Mouse (Mus musculus): ENCODE measurements at regions not wholly inside any gene's neighbourhood (a gene's known extent, or its start where the extent isn't known, plus 50 kb on each side); places are given as distances from the start of the nearest gene placed in this dataset.

DNA sequence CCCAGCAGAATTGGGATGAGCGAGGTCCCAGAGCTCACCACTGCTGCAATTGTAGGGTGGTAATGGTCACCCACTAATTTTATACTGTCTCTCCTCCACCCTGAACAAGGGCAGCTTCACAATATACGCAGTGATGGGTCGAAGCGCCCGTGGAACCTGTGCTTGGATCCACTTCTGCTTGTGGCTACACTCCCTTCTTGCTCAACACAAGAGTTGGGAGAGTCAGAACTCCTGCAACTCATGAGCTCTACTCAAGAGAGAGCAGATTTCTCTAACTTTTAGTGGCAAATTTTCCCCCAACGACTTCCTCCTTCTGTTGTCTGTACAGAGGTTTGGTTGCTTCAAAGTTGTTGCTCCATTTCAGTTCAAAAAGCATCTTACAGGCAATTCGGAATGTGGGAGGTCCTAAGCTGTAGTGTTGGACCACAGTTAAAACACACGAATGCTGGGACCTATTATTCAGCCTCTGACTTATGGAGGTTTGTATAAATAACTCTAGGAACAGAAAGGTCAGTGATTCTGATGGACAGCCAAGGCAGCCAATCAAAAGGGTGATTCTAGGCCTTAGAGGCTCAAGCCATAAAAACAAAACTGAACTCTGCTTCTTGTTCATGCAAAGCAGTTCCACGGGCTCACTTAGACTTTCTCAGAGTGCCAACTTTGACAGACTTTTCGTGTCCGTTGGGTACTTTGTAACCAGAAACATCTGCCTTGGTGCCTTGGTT, 227.8 kb upstream of the Meis1 start:
- no peak for DNase-seq (ENCODE audit: low spot score in 2 of 2)

DNA sequence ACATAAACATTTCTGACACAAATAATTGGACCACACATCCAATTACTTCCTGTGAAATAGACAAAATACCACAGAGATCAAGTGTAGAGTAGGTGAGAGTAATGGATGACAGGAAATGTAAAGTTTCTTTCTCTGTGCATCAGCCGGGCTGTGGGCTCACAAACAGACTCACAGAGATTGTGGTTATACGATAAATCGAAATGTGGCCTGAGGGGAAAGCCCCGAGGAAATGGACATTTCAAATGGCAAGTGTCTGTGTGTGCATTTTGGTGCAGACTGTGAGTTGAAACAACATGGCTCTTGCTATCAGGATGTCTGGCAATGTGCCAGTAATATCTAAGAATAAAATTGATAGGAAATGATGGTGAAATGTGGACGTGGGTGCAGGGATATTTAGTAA, 234.8 kb upstream of the Meis1 start:
- DNase-seq (ENCODE audit: low spot score in 2 of 2) = no peak

DNA sequence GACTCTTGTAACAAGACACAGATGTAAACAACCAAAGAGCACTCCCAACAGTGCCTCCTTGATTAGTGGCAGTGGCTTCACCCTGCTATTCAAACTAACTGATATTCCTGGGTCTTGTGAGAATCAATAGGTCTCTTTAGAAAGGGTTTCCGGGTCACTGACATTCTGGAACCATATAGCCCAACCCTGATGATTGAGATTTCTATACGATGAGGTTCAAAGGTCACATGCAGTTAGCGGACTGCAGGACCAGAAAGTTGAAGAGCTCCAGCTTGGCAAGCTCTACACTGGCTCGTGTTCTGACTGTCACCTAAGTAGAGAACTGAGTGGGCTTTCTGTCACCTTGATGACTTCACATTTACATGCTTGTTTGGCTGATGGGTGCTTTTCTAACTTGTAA, 235.4 kb upstream of the Meis1 start:
- DNase-seq (ENCODE audit: low spot score in 2 of 2) = no peak

DNA sequence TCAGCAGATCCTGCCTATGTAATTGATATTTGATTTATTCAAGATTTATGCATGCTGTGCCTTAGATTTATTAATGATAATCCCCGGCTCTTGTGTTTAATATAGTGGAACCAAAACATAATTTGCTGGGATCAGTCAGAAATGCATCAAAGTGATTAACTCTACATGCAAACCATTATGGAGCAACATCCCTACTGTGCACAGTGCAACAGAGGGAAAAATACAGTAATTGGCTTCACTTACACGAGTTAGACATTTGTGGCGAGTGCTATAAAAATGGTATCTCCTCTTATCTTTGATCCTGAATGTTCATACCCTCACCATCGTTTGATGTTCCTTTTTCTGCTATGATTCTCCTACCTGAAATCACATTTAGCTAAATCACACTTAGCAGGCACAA, 238.8 kb upstream of the Meis1 start:
- DNase-seq (ENCODE audit: low spot score in 2 of 2) = no peak

DNA sequence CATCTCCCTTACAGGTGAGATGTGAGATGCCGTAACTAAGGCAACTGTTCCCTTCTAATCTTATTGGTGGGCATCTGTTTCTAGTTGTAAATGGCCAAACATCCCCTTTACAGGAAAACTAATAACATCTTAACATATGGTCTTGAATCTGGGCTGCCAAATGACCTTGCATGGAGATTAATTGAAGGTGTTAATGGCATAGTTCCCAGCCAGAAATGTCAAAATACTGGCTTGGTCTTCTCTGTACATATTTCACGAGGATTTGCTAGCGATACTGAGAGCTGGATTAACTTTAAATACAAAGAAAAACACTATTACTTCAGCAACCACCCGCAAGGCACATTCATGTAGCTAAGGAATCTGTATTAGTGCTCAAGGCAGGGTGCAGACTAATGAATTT, 244.0 kb upstream of the Meis1 start:
- DNase-seq (ENCODE audit: low spot score in 2 of 2) = no peak

DNA sequence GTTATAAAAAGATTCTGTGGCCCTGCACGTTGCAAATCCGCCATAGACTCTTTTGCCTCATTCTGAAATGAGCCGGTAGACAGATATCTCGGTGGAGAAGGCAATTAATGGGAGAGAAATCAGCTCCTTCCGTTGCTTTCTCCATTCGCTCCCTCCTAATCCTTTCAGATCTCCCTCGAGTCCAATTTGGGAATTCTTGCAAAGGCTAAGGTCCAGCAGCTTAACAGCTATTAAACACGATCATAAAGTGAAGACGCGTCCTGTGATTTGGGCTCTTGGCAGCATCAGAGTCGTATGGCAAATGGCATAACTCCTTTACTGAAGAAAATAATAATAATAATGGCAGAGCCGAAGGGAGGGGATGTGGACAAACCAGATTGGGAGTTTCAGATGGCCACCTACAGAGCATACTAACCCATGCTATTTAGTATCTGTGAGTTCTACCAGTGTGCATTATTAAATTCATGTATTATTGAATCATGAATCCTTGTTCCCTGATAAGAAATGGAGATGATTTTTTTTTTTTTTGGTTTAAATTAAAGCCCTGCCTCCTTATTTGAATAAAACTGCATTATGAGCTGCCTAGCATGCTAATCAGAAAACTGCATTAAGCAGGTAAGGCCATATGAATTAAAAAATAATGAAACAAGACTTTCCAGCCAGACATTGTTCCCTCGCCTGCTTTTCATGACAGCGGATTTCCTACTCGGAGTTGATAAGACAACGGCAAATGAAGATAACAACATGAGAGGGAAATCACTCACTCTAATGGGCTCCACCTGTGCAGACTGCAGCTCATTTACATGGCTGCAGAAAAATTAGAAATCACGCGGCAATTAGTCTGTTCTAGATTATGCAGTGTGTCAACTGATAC, 246.2 kb upstream of the Meis1 start:
- DNase-seq (ENCODE audit: low spot score in 2 of 2) = no peak

DNA sequence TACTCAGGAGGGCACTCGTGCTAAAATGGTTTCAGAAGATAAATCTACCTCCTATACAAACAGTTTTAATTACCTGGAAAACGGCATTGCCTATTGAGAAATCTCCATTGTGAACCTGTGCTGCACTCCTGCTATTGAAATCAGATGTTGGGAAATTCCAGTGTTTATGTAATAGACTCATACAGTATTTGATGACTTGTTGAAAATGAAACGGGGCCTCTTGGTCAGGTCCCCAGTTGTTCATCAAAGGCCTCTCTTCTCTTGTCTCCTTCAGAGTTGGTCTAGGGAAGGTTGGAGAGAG, 246.8 kb upstream of the Meis1 start:
- DNase-seq (ENCODE audit: low spot score in 2 of 2) = no peak

DNA sequence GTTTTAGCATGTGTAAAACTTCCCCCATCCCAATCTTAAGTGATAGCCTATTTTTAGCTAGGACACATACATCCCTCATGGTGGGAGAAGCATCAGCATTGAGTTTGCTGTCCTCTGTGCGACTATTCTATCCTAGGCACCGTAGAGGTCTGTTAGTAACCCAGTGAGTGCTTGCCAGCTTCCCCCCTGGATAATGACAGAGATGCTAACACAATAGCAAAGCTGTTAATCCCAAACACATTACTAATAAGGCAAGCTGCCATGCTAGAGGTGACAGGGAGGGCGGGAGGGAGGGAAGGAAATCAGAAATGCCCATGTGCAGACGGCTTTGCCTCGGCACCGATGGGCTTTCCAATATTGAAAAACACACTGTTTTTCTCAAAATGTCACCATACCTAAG, 272.2 kb upstream of the Meis1 start:
- no peak for DNase-seq (ENCODE audit: low spot score in 2 of 2)

DNA sequence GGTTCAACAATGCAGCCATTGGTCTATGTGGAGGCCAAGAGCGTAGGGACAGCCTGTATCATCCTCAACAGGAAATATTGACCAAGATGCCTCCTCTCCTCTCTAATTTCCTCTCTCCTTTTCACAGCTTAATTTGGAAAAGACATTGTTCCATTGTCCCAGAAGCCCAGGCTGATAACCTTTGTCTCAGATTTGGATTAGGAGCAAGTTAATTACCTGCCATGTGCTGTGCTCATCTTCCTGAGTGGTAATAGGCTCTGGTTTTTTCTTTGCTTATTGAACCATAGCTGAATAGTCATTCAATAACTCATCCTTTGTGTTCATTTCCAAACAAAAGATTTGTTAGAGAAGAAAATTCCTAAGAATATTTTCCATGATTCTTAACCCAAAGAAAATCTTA, 280.6 kb upstream of the Meis1 start:
- DNase-seq (ENCODE audit: low spot score in 2 of 2) = no peak

DNA sequence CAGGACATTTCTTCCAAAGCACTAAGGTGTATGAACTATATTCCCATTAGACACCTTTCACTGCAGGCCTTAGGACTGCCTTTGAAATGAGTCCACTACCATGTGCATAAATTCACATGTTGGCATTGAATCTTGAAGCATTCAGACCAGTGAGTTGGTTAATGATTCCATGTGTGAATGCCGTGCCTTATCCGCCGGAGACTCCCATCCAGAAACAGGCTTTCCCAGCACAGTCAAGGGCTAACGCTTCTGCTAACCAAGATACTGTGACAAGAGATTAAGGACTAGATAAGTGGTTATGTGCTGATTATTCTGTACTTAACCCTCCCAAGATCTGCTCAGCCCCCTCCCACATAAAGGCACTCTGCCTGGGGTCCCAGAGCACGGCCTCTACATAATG, 287.9 kb upstream of the Meis1 start:
- DNase-seq (ENCODE audit: low spot score in 2 of 2) = no peak

DNA sequence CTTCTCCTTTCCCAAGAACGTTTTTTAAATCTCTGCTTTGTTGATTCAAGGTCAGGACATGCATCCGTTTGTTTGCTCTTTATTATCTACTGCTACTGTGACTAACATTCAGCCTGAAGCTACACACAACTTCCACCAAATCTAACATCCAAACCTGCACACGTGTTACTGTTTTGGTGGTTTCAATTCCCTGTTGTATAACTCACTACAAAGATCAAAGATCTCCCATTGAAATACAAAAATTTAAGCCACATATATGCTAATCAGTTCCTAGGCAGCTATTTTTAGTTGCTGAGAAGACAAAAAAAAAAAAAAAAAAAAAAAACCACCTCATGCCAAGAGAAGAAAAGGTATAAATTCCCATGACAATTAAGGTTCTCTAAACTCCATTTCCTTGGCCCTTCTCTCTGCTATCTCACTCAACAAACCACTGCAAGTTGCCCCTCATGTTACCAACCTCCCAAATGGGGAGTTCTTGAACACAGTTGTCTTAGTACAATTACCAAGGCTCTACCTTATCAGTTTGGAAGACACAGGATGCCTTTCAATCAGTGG, 312.0 kb upstream of the Meis1 start:
- DNase-seq (ENCODE audit: low spot score in 2 of 2) = no peak

DNA sequence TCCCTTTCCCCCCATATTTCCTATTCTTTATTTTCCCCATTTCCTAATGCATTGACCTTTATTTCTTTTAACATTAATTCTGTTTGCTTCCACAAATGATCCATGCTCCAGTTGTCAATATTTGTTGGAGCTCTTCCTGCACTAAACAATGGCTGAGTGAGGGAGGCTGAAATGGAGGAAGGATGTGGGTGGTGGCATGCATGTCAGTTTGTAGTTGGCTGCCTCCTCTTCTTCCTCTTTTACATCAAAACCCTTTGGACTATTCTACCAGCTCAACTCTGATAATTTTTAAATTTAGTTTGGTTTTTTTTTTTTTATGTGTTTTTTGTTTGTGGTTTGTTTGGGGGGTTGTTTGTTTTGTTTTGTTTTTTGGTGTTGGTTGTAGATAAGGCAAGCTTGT, 313.5 kb upstream of the Meis1 start:
- DNase-seq (ENCODE audit: low spot score in 2 of 2) = no peak

DNA sequence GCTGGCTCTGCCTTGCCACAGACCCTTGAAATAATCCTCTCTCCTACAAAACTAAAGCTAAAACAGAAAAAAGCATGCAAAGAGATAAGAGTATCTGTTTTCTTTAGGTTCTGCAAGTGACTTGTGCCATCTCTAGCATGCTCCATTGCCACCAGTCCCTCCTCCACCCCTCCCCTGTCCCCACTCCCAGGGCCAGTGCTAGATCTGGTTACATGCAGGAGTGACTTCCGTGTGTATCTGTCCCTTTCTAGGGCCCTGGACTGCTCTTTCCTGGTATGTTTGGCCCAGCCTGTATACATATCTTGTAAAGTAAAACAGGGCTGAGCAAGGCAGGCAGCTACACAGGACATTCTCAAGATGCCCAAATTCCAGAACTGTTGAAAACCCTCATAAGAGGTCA, 313.9 kb upstream of the Meis1 start:
- DNase-seq (ENCODE audit: low spot score in 2 of 2) = no peak

DNA sequence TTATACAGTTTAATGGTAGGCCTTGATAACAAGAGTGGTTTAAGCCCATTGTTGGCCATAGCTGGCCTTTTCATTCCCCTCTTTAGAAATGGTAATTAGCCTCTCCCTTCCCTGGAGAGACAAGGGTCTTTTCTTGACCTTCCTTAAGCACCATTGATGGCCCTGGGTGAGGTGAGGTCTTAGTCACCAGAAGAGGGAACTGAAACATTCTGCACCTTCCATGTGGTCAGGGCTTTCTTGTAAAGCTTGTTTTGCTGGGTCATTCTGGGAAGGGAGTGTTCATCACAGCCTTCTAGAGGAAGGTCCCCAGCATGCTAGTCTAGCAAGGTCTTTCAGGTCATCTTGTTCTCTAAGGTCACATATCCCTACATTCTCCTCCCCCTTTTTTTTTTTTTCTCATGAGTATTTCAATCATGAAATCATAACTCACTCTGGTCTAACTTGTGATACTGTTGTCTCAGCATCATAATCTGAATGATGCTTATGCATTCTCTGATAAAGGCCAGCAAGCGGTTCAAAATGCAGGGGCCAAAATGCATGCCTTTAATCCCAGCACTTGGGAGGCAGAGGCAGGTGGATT, 315.2 kb upstream of the Meis1 start:
- no peak for DNase-seq (ENCODE audit: low spot score in 2 of 2)

DNA sequence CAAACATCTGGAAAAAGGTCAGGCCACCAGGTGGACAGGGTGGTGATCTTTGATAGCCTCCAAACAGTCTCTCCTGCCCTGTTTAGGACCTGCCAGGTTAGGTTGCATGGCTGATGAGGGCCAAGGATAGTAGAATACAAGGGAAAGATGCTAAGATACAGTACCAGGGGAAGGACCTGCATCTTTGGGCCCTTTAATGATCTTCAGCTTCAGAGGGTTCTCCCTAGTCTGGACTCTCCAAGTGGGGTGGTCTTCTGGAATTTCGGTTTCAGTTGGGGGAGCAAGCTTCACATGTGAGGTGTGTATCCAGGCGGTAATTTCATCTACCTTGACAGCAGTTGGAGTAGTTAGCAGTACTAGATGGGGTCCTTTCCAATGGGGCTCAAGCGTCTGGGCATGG, 316.6 kb upstream of the Meis1 start:
- DNase-seq (ENCODE audit: low spot score in 2 of 2) = no peak

DNA sequence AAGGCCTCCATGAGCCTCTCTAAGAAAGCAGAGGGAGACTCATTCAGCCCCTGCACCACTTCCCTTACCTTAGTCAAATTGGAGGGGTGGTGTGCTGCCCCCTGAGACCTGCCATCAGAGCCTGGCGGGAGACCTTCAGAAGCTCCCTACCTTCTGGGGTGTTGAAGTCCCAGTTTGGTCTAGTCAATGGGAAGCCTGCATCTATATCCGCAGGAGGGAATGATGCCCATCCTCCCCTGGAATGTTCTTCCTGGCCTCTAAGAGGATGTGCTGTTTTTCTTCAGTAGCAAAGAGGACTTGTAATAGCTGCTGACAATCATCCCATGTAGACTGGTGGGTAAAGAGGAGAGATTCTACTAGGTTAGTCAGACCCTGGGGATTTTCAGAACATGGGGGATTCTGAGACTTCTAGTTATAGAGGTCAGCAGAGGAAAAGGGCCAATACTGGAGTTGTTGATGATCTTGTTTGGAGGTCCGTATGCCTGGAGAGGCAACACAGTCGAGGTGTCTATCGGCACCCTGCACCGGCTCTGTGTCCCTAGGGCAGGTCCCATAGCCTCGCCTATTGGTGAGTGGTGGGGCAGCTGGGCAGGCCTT, 321.0 kb upstream of the Meis1 start:
- DNase-seq (ENCODE audit: low spot score in 2 of 2) = no peak

DNA sequence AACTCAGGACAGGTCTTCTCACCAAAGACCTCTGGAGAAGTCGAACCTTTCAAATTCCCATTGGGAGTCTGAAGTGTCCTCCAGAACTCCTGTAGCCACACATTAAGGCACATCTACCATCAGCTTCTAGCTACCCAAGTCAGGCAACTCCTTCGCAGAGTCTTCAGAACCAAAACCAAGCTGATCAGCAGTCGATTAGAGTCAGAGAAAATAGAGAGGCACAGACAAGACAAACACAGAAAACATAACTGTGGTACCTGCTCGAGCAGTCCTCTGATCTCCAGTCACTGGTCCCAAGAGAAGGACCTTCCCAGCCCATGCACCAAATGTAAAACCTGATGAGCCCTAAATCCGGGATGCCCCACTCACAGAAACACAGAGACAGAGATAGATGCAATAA, 322.1 kb upstream of the Meis1 start:
- DNase-seq (ENCODE audit: low spot score in 2 of 2) = no peak

DNA sequence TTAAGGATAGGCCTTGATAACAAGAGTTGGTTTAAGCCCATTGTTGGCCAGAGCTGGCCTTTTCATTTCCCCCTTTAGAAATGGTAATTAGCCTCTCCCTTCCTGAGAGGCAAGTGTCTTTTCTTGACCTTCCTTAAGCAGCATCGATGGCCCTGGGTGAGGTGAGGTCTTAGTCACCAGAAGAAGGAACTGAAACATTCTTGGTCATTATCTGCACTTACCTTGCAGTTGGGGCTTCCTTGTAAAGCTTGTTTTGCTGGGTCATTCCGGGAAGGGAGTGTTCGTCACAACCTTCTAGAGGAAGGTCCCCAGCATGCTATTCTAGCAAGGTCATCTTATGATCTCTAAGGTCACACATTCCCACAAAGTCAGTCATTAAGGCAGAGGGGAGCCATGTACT, 322.6 kb upstream of the Meis1 start:
- no peak for DNase-seq (ENCODE audit: low spot score in 2 of 2)

DNA sequence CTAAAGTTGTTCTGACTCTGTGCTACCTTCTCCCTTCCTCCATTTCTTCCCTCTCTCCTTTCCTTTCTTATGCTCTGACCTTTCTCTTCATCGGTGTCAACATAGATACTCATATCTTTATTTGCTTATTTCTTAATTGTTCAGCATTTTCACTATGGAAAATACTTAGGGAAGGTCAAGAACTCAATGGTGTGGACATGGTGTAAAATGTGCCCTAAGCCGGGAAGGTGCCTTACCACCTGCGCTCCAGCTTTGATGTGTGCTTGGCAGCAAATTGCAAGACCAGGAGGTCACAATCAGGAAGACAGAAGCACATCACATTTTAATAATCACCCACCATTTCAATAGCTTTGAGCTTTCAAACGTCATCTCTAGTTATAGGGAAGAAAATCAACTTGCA, 324.0 kb upstream of the Meis1 start:
- DNase-seq (ENCODE audit: low spot score in 2 of 2) = no peak

DNA sequence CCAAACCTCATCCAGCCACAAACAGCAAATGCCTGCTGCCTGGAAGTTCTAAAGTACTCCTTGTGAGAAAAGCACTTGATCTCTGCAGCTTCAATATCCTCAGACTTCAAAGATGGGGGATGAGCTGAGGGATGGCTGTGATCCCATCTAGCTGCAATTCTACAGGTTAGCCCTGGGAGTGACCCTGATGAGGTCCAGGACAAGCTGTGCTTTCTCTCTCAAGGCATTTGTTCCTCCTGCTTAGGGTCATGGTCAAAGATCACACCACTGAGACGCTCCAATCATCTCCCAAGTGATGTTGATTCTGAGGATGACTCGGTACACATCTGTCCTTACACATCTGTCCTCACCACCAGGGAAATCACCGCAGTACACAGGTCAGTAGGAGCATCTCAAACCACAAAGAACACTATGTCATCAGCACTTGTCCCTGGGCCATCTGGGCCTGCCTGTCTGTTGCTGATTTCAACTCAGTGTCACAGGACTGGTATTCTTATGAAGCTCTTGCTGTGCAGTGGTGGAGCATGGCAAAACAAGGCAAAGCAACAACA, 327.6 kb upstream of the Meis1 start:
- DNase-seq (ENCODE audit: low spot score in 2 of 2) = no peak

DNA sequence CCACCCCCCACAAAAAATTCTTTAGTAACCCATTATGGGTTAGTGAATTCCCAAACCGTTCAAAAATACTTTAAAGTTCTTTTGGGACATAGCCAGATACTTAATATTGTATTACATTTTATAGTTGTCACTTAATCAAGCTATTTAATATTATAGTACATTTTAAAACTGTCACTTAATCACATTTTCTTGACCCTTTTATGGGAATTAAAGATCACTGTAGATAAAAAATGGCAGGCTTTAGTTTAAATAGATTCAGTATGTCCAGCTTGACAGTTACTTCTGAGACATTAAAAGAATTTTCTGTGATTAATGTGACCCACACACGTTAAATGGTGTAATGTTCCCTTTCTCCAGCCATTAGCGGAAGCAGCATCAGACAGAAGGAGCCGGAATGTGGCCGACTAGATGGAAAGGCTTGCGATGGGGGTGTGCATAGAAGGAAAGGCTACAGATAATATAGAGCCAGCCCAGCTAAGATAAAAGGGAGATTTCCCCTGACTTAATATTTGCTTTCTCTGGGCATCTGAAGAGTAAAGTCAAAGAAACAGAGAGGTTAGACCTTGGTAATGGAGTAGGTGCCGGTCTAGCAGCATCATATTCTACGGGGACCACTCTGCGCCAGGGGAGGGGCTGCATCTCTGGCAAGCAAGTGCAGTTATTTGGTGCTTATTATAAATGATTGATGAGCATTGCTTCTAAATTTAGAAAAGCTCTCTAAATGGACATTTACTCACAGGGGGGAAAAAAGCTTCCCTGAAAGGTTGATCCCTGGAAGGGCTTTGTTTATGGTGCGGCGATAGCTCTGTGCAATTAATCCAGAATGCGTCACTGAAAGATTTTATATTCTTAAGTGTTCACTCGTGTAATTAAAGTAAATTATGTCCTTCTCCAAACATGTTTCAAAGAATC, 331.8 kb upstream of the Meis1 start:
- no peak for DNase-seq (ENCODE audit: low spot score in 2 of 2)
